31 mouse cellular contexts compared by ENCODE assay signal in the genomic region with DNA sequence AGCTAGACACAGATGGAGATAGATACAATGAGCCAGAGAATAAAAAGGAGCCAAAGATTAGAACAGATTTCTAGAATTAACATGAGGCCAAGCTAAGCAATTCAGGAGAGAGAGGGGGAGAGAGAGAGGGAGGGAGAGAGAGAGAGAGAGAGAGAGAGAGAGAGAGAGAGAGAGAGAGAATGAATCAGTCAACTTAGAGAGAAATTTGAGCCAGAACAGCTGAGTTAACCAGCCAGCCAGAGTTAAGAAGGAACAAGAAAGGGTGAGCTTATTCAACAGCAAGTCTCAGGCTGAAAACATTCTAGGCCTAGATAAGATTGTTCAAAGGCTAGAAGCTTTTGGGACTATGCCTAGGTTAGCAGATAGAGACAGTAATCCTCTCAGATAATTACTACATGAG. TPM values are rescaled to one million over a fixed set of nuclear protein-coding genes. Genes with fewer than 3 reads are reported as not detected.
"Had no signal": no experiment of that assay in that cellular context is flagged by ENCODE, and none has a peak within 500 bp of the region (broad histone marks: within the 10 kb centered on the region; RNA-seq: fewer than 3 reads in every experiment).

No protein-coding gene starts in this region.

- H3K27me3 ChIP-seq: limb, embryonic 12.5 days; limb, embryonic 13.5 days; limb, embryonic 15.5 days; lung, embryonic 15.5 days; midbrain, embryonic 12.5 days; midbrain, embryonic 13.5 days; midbrain, embryonic 15.5 days; neural tube, embryonic 12.5 days; neural tube, embryonic 13.5 days had no signal

- H3K4me3 ChIP-seq: limb, embryonic 10.5 days; limb, embryonic 12.5 days; limb, embryonic 13.5 days; limb, embryonic 15.5 days; liver, embryonic 12.5 days; liver, embryonic 13.5 days; liver, embryonic 15.5 days; lung, embryonic 15.5 days; megakaryocyte, embryonic 14.5 days; midbrain, embryonic 10.5 days; midbrain, embryonic 12.5 days; midbrain, embryonic 13.5 days; midbrain, embryonic 15.5 days; neural tube, embryonic 12.5 days; neural tube, embryonic 13.5 days had no signal

- ATAC-seq: liver, embryonic 12.5 days; lung, postnatal 0 days; midbrain, embryonic 13.5 days; midbrain, embryonic 15.5 days; midbrain, embryonic 16.5 days had no signal

- H3K9me3 ChIP-seq: limb, embryonic 10.5 days; limb, embryonic 12.5 days; limb, embryonic 13.5 days; limb, embryonic 15.5 days; liver, embryonic 12.5 days; liver, embryonic 13.5 days; liver, embryonic 15.5 days; lung, embryonic 15.5 days; megakaryocyte, embryonic 14.5 days; midbrain, embryonic 10.5 days; midbrain, embryonic 12.5 days; midbrain, embryonic 13.5 days; midbrain, embryonic 15.5 days; neural tube, embryonic 12.5 days; neural tube, embryonic 13.5 days had no signal

- H3K36me3 ChIP-seq: limb, embryonic 12.5 days; limb, embryonic 13.5 days; limb, embryonic 15.5 days; liver, embryonic 15.5 days; lung, embryonic 15.5 days; midbrain, embryonic 12.5 days; midbrain, embryonic 13.5 days; midbrain, embryonic 15.5 days; neural tube, embryonic 12.5 days; neural tube, embryonic 13.5 days had no signal

- H3K27ac ChIP-seq: limb, embryonic 10.5 days; limb, embryonic 12.5 days; limb, embryonic 13.5 days; limb, embryonic 15.5 days; liver, embryonic 12.5 days; liver, embryonic 13.5 days; liver, embryonic 14.5 days; liver, embryonic 15.5 days; lung, embryonic 15.5 days; macrophage; midbrain, embryonic 12.5 days; midbrain, embryonic 13.5 days; midbrain, embryonic 15.5 days; neural tube, embryonic 12.5 days; neural tube, embryonic 13.5 days had no signal

- H3K4me2 ChIP-seq: limb, embryonic 12.5 days; limb, embryonic 13.5 days; limb, embryonic 15.5 days; liver, embryonic 11.5 days; liver, embryonic 12.5 days; liver, embryonic 13.5 days; liver, embryonic 15.5 days; lung, embryonic 14.5 days; lung, embryonic 15.5 days; midbrain, embryonic 11.5 days; midbrain, embryonic 12.5 days; midbrain, embryonic 13.5 days; midbrain, embryonic 15.5 days; neural tube, embryonic 12.5 days; neural tube, embryonic 13.5 days had no signal

- H3K9ac ChIP-seq: limb, embryonic 12.5 days; limb, embryonic 13.5 days; limb, embryonic 15.5 days; liver, embryonic 12.5 days; liver, embryonic 13.5 days; liver, embryonic 14.5 days; liver, embryonic 15.5 days; lung, embryonic 14.5 days; lung, embryonic 15.5 days; midbrain, embryonic 12.5 days; midbrain, embryonic 13.5 days; midbrain, embryonic 15.5 days; neural tube, embryonic 12.5 days; neural tube, embryonic 13.5 days had no signal

- DNase-seq: left cerebral cortex, postnatal 4 days; liver; liver, embryonic 13.5 days; lung, adult 18-20 months; lung, adult 2 months; lung, embryonic 14.5 days; lung, postnatal 10 days; lung, postnatal 14 days; lung, postnatal 36 days; lung, postnatal 4 days; midbrain, embryonic 14.5 days had no signal

RNA-seq across cellular contexts. Expression of a gene that starts 13.8 kb away (rescaled TPM):
- polyA plus RNA-seq: macrophage had no signal
